Mouse (Mus musculus): ENCODE measurements at regions not wholly inside any gene's neighbourhood (a gene's known extent, or its start where the extent isn't known, plus 50 kb on each side); places are given as distances from the start of the nearest gene placed in this dataset.
"Not testable (repeated sequence)": the region's sequence is repeated elsewhere in the genome, so short reads cannot be mapped to it uniquely, and the experiment has no call there.

- 47% methylated on average over 6 of the region's 6 CpGs for WGBS
- Histone ChIP-seq H3K4me1 (ENCODE audit: control insufficient read depth, insufficient read depth, low read length) (no peaks in the 10 kb centered on the region), H3K4me2 (replicated peaks; ENCODE audit: low read depth, low read length) (no peak overlapping the region), H3K9me3 (ENCODE audit: control insufficient read depth, low read depth, low read length) (no peaks in the 10 kb centered on the region), H3K27ac (ENCODE audit: low read length) (no peak overlapping the region), H3K27me3 (ENCODE audit: control insufficient read depth, insufficient read depth, low read length) (no peaks in the 10 kb centered on the region), H3K4me3 (ENCODE audit: low read depth, low read length) (no peak overlapping the region), H3K9ac (replicated peaks; ENCODE audit: low read depth, low read length) (no peak overlapping the region), H3K36me3 (ENCODE audit: control insufficient read depth, insufficient read depth, low read length) (no peaks in the 10 kb centered on the region)
- ATAC-seq (ENCODE audit: insufficient number of reproducible peaks, insufficient read depth, low FRiP score, low read depth), result no peak
Measured at GRCm38 (mm10) chr13:115825191-115825590, 484.3 kb downstream of the Isl1 start.

GRCm38 (mm10) chr13:115822527-115822926, 487.0 kb downstream of the Isl1 start:
- H3K9ac ChIP-seq (replicated peaks; ENCODE audit: low read depth, low read length), result no peak overlapping the region
- H3K27me3 ChIP-seq (ENCODE audit: control insufficient read depth, insufficient read depth, low read length), result no peaks in the 10 kb centered on the region
- no peak overlapping the region for H3K4me2 ChIP-seq (replicated peaks; ENCODE audit: low read depth, low read length)
- no peaks in the 10 kb centered on the region for H3K36me3 ChIP-seq (ENCODE audit: control insufficient read depth, insufficient read depth, low read length)
- H3K4me1 ChIP-seq (ENCODE audit: control insufficient read depth, insufficient read depth, low read length), result no peaks in the 10 kb centered on the region
- no peak overlapping the region for H3K4me3 ChIP-seq (ENCODE audit: low read depth, low read length)
- ATAC-seq (ENCODE audit: insufficient number of reproducible peaks, insufficient read depth, low FRiP score, low read depth), result no peak
- 56% methylated on average over 1 of the region's 1 CpGs for WGBS
- H3K27ac ChIP-seq (ENCODE audit: low read length), result no peak overlapping the region
- H3K9me3 ChIP-seq (ENCODE audit: control insufficient read depth, low read depth, low read length), result no peaks in the 10 kb centered on the region

GRCm38 (mm10) chr13:115814211-115814610, 495.3 kb downstream of the Isl1 start:
- Histone ChIP-seq H3K4me3 (ENCODE audit: low read depth, low read length) (no peak overlapping the region), H3K9me3 (ENCODE audit: control insufficient read depth, low read depth, low read length) (no peaks in the 10 kb centered on the region), H3K4me1 (ENCODE audit: control insufficient read depth, insufficient read depth, low read length) (no peaks in the 10 kb centered on the region), H3K36me3 (ENCODE audit: control insufficient read depth, insufficient read depth, low read length) (no peaks in the 10 kb centered on the region), H3K27ac (ENCODE audit: low read length) (no peak overlapping the region), H3K27me3 (ENCODE audit: control insufficient read depth, insufficient read depth, low read length) (no peaks in the 10 kb centered on the region), H3K9ac (replicated peaks; ENCODE audit: low read depth, low read length) (no peak overlapping the region), H3K4me2 (replicated peaks; ENCODE audit: low read depth, low read length) (no peak overlapping the region)
- no peak for ATAC-seq (ENCODE audit: insufficient number of reproducible peaks, insufficient read depth, low FRiP score, low read depth)
- WGBS, result 81% methylated on average over 2 of the region's 2 CpGs

GRCm38 (mm10) chr13:115799294-115799693, 510.2 kb downstream of the Isl1 start:
- no peaks in the 10 kb centered on the region for H3K27me3 ChIP-seq (ENCODE audit: control insufficient read depth, insufficient read depth, low read length)
- H3K4me1 ChIP-seq (ENCODE audit: control insufficient read depth, insufficient read depth, low read length), result no peaks in the 10 kb centered on the region
- no peak overlapping the region for H3K27ac ChIP-seq (ENCODE audit: low read length)
- no peak overlapping the region for H3K4me3 ChIP-seq (ENCODE audit: low read depth, low read length)
- no peak for ATAC-seq (ENCODE audit: insufficient number of reproducible peaks, insufficient read depth, low FRiP score, low read depth)
- no peaks in the 10 kb centered on the region for H3K9me3 ChIP-seq (ENCODE audit: control insufficient read depth, low read depth, low read length)
- H3K4me2 ChIP-seq (replicated peaks; ENCODE audit: low read depth, low read length), result no peak overlapping the region
- WGBS, result 40% methylated on average over 2 of the region's 2 CpGs
- no peak overlapping the region for H3K9ac ChIP-seq (replicated peaks; ENCODE audit: low read depth, low read length)
- H3K36me3 ChIP-seq (ENCODE audit: control insufficient read depth, insufficient read depth, low read length), result no peaks in the 10 kb centered on the region

- Histone ChIP-seq H3K9me3 (ENCODE audit: control insufficient read depth, low read depth, low read length) (no peaks in the 10 kb centered on the region), H3K4me2 (replicated peaks; ENCODE audit: low read depth, low read length) (no peak overlapping the region), H3K9ac (replicated peaks; ENCODE audit: low read depth, low read length) (no peak overlapping the region), H3K27ac (ENCODE audit: low read length) (no peak overlapping the region), H3K4me1 (ENCODE audit: control insufficient read depth, insufficient read depth, low read length) (no peaks in the 10 kb centered on the region), H3K36me3 (ENCODE audit: control insufficient read depth, insufficient read depth, low read length) (no peaks in the 10 kb centered on the region), H3K4me3 (ENCODE audit: low read depth, low read length) (no peak overlapping the region), H3K27me3 (ENCODE audit: control insufficient read depth, insufficient read depth, low read length) (no peaks in the 10 kb centered on the region)
- 51% methylated on average over 7 of the region's 7 CpGs for WGBS
- ATAC-seq (ENCODE audit: insufficient number of reproducible peaks, insufficient read depth, low FRiP score, low read depth), result no peak
Measured at GRCm38 (mm10) chr13:115751271-115751670, 558.2 kb downstream of the Isl1 start.

GRCm38 (mm10) chr13:115742080-115742479, 567.4 kb downstream of the Isl1 start:
- H3K27me3 ChIP-seq (ENCODE audit: control insufficient read depth, insufficient read depth, low read length); H3K27ac ChIP-seq (ENCODE audit: low read length); H3K36me3 ChIP-seq (ENCODE audit: control insufficient read depth, insufficient read depth, low read length); H3K4me3 ChIP-seq (ENCODE audit: low read depth, low read length); ATAC-seq (ENCODE audit: insufficient number of reproducible peaks, insufficient read depth, low FRiP score, low read depth); H3K9ac ChIP-seq (replicated peaks; ENCODE audit: low read depth, low read length); H3K9me3 ChIP-seq (ENCODE audit: control insufficient read depth, low read depth, low read length); H3K4me2 ChIP-seq (replicated peaks; ENCODE audit: low read depth, low read length); H3K4me1 ChIP-seq (ENCODE audit: control insufficient read depth, insufficient read depth, low read length): not testable (repeated sequence)
- 64% methylated on average over 1 of the region's 1 CpGs for WGBS

- Histone ChIP-seq H3K27ac (ENCODE audit: low read length) (no peak overlapping the region), H3K9me3 (ENCODE audit: control insufficient read depth, low read depth, low read length) (no peaks in the 10 kb centered on the region), H3K4me2 (replicated peaks; ENCODE audit: low read depth, low read length) (no peak overlapping the region), H3K9ac (replicated peaks; ENCODE audit: low read depth, low read length) (no peak overlapping the region), H3K27me3 (ENCODE audit: control insufficient read depth, insufficient read depth, low read length) (no peaks in the 10 kb centered on the region), H3K4me3 (ENCODE audit: low read depth, low read length) (no peak overlapping the region), H3K4me1 (ENCODE audit: control insufficient read depth, insufficient read depth, low read length) (no peaks in the 10 kb centered on the region), H3K36me3 (ENCODE audit: control insufficient read depth, insufficient read depth, low read length) (no peaks in the 10 kb centered on the region)
- 85% methylated on average over 5 of the region's 5 CpGs for whole genome bisulfite sequencing
- ATAC-seq (ENCODE audit: insufficient number of reproducible peaks, insufficient read depth, low FRiP score, low read depth), result no peak
Measured at GRCm38 (mm10) chr13:115727986-115728385, 581.5 kb downstream of the Isl1 start.

GRCm38 (mm10) chr13:115725356-115725952, 584.0 kb downstream of the Isl1 start:
- Histone ChIP-seq H3K9me3 (ENCODE audit: control insufficient read depth, low read depth, low read length) (no peaks in the 10 kb centered on the region), H3K4me3 (ENCODE audit: low read depth, low read length) (no peak overlapping the region), H3K4me2 (replicated peaks; ENCODE audit: low read depth, low read length) (no peak overlapping the region), H3K27me3 (ENCODE audit: control insufficient read depth, insufficient read depth, low read length) (no peaks in the 10 kb centered on the region), H3K4me1 (ENCODE audit: control insufficient read depth, insufficient read depth, low read length) (no peaks in the 10 kb centered on the region), H3K27ac (ENCODE audit: low read length) (no peak overlapping the region), H3K36me3 (ENCODE audit: control insufficient read depth, insufficient read depth, low read length) (no peaks in the 10 kb centered on the region), H3K9ac (replicated peaks; ENCODE audit: low read depth, low read length) (no peak overlapping the region)
- no peak for ATAC-seq (ENCODE audit: insufficient number of reproducible peaks, insufficient read depth, low FRiP score, low read depth)
- WGBS, result 65% methylated on average over 5 of the region's 5 CpGs

- no peaks in the 10 kb centered on the region for H3K4me1 ChIP-seq (ENCODE audit: control insufficient read depth, insufficient read depth, low read length)
- no peaks in the 10 kb centered on the region for H3K27me3 ChIP-seq (ENCODE audit: control insufficient read depth, insufficient read depth, low read length)
- no peak overlapping the region for H3K4me2 ChIP-seq (replicated peaks; ENCODE audit: low read depth, low read length)
- no peak overlapping the region for H3K9ac ChIP-seq (replicated peaks; ENCODE audit: low read depth, low read length)
- H3K4me3 ChIP-seq (ENCODE audit: low read depth, low read length), result no peak overlapping the region
- no peak for ATAC-seq (ENCODE audit: insufficient number of reproducible peaks, insufficient read depth, low FRiP score, low read depth)
- H3K27ac ChIP-seq (ENCODE audit: low read length), result no peak overlapping the region
- no peaks in the 10 kb centered on the region for H3K36me3 ChIP-seq (ENCODE audit: control insufficient read depth, insufficient read depth, low read length)
- no peaks in the 10 kb centered on the region for H3K9me3 ChIP-seq (ENCODE audit: control insufficient read depth, low read depth, low read length)
- WGBS, result 87% methylated on average over 2 of the region's 2 CpGs
Measured at GRCm38 (mm10) chr13:115719276-115719675, 590.2 kb downstream of the Isl1 start.
